Mouse (Mus musculus): ENCODE measurements around the gene Rps6ka1.
"Not testable (repeated sequence)": the region's sequence is repeated elsewhere in the genome, so short reads cannot be mapped to it uniquely, and the experiment has no call there.

GRCm38 (mm10) chr4:133841756-133842483, 45.7 kb downstream of the Rps6ka1 start:
- TF ChIP-seq TAL1, GATA1 (IDR thresholded peaks at IDR 0.05; ENCODE audit: low read length): not testable (repeated sequence)

Data from erythroblast, embryonic 14.5 days (primary cell).